10 mouse cellular contexts compared by ENCODE assay signal in genomic region chr11:51638497-51638896, GRCm38 (mm10). TPM values are rescaled to one million over a fixed set of nuclear protein-coding genes. Genes with fewer than 3 reads are reported as not detected.
DNase-seq lines count a peak whose midpoint lies in the region; ATAC-seq and TF ChIP-seq lines count a peak whose summit lies in the region.
"Had no signal": no experiment of that assay in that cellular context is flagged by ENCODE, and none has a peak within 500 bp of the region (broad histone marks: within the 10 kb centered on the region; RNA-seq: fewer than 3 reads in every experiment).

No protein-coding gene starts in this region.

- no peak overlapping the region for H3K4me3 ChIP-seq in heart, embryonic 15.5 days
- no peak overlapping the region for H3K4me3 ChIP-seq in neural tube, embryonic 12.5 days
- no peak overlapping the region for H3K4me3 ChIP-seq in neural tube, embryonic 15.5 days (replicated peaks)
- no peak overlapping the region for H3K4me3 ChIP-seq in intestine, postnatal 0 days (ENCODE audit: low read depth, low read length)
- H3K4me3 ChIP-seq in stomach, embryonic 16.5 days (replicated peaks; ENCODE audit: low read length) = no peak overlapping the region; the same call in 1 of the 2 replicates

- DNase-seq in heart, postnatal 4 days = no peak
- DNase-seq in thymus, postnatal 10 days (ENCODE audit: low spot score in 2 of 2) = no peak
- DNase-seq: gastrocnemius, postnatal 10 days; kidney, postnatal 25 days had no signal

- no peaks in the 10 kb centered on the region for H3K9me3 ChIP-seq in heart, embryonic 15.5 days (replicated peaks)
- H3K9me3 ChIP-seq in neural tube, embryonic 12.5 days = no peaks in the 10 kb centered on the region
- H3K9me3 ChIP-seq in neural tube, embryonic 15.5 days (replicated peaks) = no peaks in the 10 kb centered on the region
- no peaks in the 10 kb centered on the region for H3K9me3 ChIP-seq in intestine, postnatal 0 days (ENCODE audit: control insufficient read depth)
- H3K9me3 ChIP-seq in stomach, embryonic 16.5 days (replicated peaks; ENCODE audit: control insufficient read depth, low read length) = no peaks in the 10 kb centered on the region

- H3K36me3 ChIP-seq in heart, embryonic 15.5 days = 0 out of 2 replicates have a peak, but pooled peaks cover 4% of the 10 kb centered on the region
- 0 out of 2 replicates have a peak, but pooled peaks cover 3% of the 10 kb centered on the region for H3K36me3 ChIP-seq in neural tube, embryonic 12.5 days
- H3K36me3 ChIP-seq in neural tube, embryonic 15.5 days = peaks cover 9% of the 10 kb centered on the region
- peaks cover 2% of the 10 kb centered on the region; the same call in 1 of the 2 replicates for H3K36me3 ChIP-seq in intestine, postnatal 0 days (ENCODE audit: control insufficient read depth, insufficient read depth)
- H3K36me3 ChIP-seq in stomach, embryonic 16.5 days (ENCODE audit: control insufficient read depth, insufficient read depth, low read length) = no peaks in the 10 kb centered on the region

- peaks cover 28% of the 10 kb centered on the region for H3K4me1 ChIP-seq in heart, embryonic 15.5 days (replicated peaks)
- peaks cover 27% of the 10 kb centered on the region for H3K4me1 ChIP-seq in neural tube, embryonic 12.5 days
- peaks cover 35% of the 10 kb centered on the region for H3K4me1 ChIP-seq in neural tube, embryonic 15.5 days
- H3K4me1 ChIP-seq in intestine, postnatal 0 days (replicated peaks; ENCODE audit: control insufficient read depth, insufficient read depth, low read length) = 0 out of 2 replicates have a peak, but pooled peaks cover 3% of the 10 kb centered on the region
- H3K4me1 ChIP-seq in stomach, embryonic 16.5 days (ENCODE audit: control insufficient read depth, insufficient read depth, low read length) = peaks cover 10% of the 10 kb centered on the region

- no peak for ATAC-seq in heart, embryonic 15.5 days (replicated peaks; ENCODE audit: insufficient number of reproducible peaks, insufficient read depth, low FRiP score, low read depth)
- no peak for ATAC-seq in neural tube, embryonic 12.5 days (ENCODE audit: low FRiP score, low read depth)
- no peak for ATAC-seq in neural tube, embryonic 15.5 days (ENCODE audit: low FRiP score)
- ATAC-seq in intestine, postnatal 0 days = no peak
- ATAC-seq in stomach, embryonic 16.5 days (ENCODE audit: insufficient read depth, low FRiP score) = no peak
- no peak for ATAC-seq in cerebellum, adult (ENCODE audit: insufficient number of reproducible peaks, low FRiP score, low TSS enrichment)

- TF ChIP-seq CTCF in intestine, postnatal 0 days (IDR thresholded peaks at IDR 0.05; ENCODE audit: low read depth) = no peak

- H3K27me3 ChIP-seq in heart, embryonic 15.5 days = 0 out of 2 replicates have a peak, but pooled peaks cover 2% of the 10 kb centered on the region
- no peaks in the 10 kb centered on the region for H3K27me3 ChIP-seq in neural tube, embryonic 12.5 days (replicated peaks)
- no peaks in the 10 kb centered on the region for H3K27me3 ChIP-seq in neural tube, embryonic 15.5 days (replicated peaks)
- no peaks in the 10 kb centered on the region for H3K27me3 ChIP-seq in intestine, postnatal 0 days (replicated peaks; ENCODE audit: control insufficient read depth, insufficient read depth, low read length)
- no peaks in the 10 kb centered on the region for H3K27me3 ChIP-seq in stomach, embryonic 16.5 days (ENCODE audit: control insufficient read depth, insufficient read depth, low read length)

- WGBS in heart, embryonic 15.5 days = 71% methylated on average over 5 of the region's 5 CpGs
- WGBS in neural tube, embryonic 12.5 days = 74% methylated on average over 5 of the region's 5 CpGs
- 77% methylated on average over 5 of the region's 5 CpGs for WGBS in neural tube, embryonic 15.5 days
- WGBS in intestine, postnatal 0 days = 66% methylated on average over 5 of the region's 5 CpGs
- 69% methylated on average over 5 of the region's 5 CpGs for WGBS in stomach, embryonic 16.5 days

- H3K27ac ChIP-seq in heart, embryonic 15.5 days = peak overlapping the region; percentile 64
- H3K27ac ChIP-seq in neural tube, embryonic 12.5 days = no peak overlapping the region
- H3K27ac ChIP-seq in neural tube, embryonic 15.5 days (replicated peaks) = no peak overlapping the region
- no peak overlapping the region for H3K27ac ChIP-seq in intestine, postnatal 0 days (ENCODE audit: low read depth, low read length)
- 0 out of 2 replicates have a peak overlapping the region, but pooled peaks have one; percentile 74 for H3K27ac ChIP-seq in stomach, embryonic 16.5 days (ENCODE audit: low read length)

- H3K4me2 ChIP-seq in heart, embryonic 15.5 days = peak overlapping the region; percentile 50; the same call in 1 of the 2 replicates
- peak overlapping the region; percentile 34; the same call in 1 of the 2 replicates for H3K4me2 ChIP-seq in neural tube, embryonic 12.5 days (replicated peaks)
- no peak overlapping the region for H3K4me2 ChIP-seq in neural tube, embryonic 15.5 days
- peak overlapping the region; percentile 52 for H3K4me2 ChIP-seq in intestine, postnatal 0 days (replicated peaks; ENCODE audit: low read depth)
- peak overlapping the region; percentile 50 for H3K4me2 ChIP-seq in stomach, embryonic 16.5 days (ENCODE audit: low read depth, low read length)

- H3K9ac ChIP-seq in heart, embryonic 15.5 days = no peak overlapping the region
- no peak overlapping the region for H3K9ac ChIP-seq in neural tube, embryonic 12.5 days
- H3K9ac ChIP-seq in neural tube, embryonic 15.5 days (replicated peaks) = no peak overlapping the region
- no peak overlapping the region for H3K9ac ChIP-seq in intestine, postnatal 0 days (ENCODE audit: low read depth, low read length)
- H3K9ac ChIP-seq in stomach, embryonic 16.5 days (ENCODE audit: low read length) = no peak overlapping the region

RNA-seq across cellular contexts. Expression of gene Rmnd5b, which starts 2.8 kb away (rescaled TPM):
- polyA plus RNA-seq in heart, embryonic 15.5 days (2015; fragmentation: Nextera tagmentation; extraction: Ambion mirVana) = 25.6 and 36.8 TPM in 2 replicates
- 10 to 100 TPM; 24.3 to 27.4 TPM for total RNA-seq in heart, postnatal 4 days (2021)
- 57.6 and 57.7 TPM in 2 replicates for polyA plus RNA-seq in neural tube, embryonic 12.5 days (2016; fragmentation: Nextera tagmentation; extraction: Ambion mirVana)
- 79.1 and 79.8 TPM in 2 replicates for polyA plus RNA-seq in neural tube, embryonic 15.5 days (2015; fragmentation: Nextera tagmentation; extraction: Ambion mirVana)
- polyA plus RNA-seq in intestine, postnatal 0 days (2015; fragmentation: Nextera tagmentation; extraction: Ambion mirVana) = 32.4 and 34.2 TPM in 2 replicates
- 40.0 and 41.3 TPM in 2 replicates for polyA plus RNA-seq in stomach, embryonic 16.5 days (2015; fragmentation: Nextera tagmentation; extraction: Ambion mirVana)

RNA-seq across cellular contexts. Expression of gene N4bp3, which starts 12.1 kb away (rescaled TPM):
- 16.6 and 18.8 TPM in 2 replicates for polyA plus RNA-seq in heart, embryonic 15.5 days (2015; fragmentation: Nextera tagmentation; extraction: Ambion mirVana)
- 10 to 100 TPM; 41.3 to 44.4 TPM for total RNA-seq in heart, postnatal 4 days (2021)
- 15.1 and 16.8 TPM in 2 replicates for polyA plus RNA-seq in neural tube, embryonic 12.5 days (2016; fragmentation: Nextera tagmentation; extraction: Ambion mirVana)
- polyA plus RNA-seq in neural tube, embryonic 15.5 days (2015; fragmentation: Nextera tagmentation; extraction: Ambion mirVana) = 30.0 and 31.9 TPM in 2 replicates
- 8.5 and 8.8 TPM in 2 replicates for polyA plus RNA-seq in intestine, postnatal 0 days (2015; fragmentation: Nextera tagmentation; extraction: Ambion mirVana)
- 20.7 and 21.0 TPM in 2 replicates for polyA plus RNA-seq in stomach, embryonic 16.5 days (2015; fragmentation: Nextera tagmentation; extraction: Ambion mirVana)

RNA-seq across cellular contexts. Expression of gene D930048N14Rik, which starts 12.3 kb away (rescaled TPM):
- 1.00 and 1.5 TPM in 2 replicates for polyA plus RNA-seq in heart, embryonic 15.5 days (2015; fragmentation: Nextera tagmentation; extraction: Ambion mirVana)
- 1 to 10 TPM; 1.3 to 2.0 TPM for total RNA-seq in heart, postnatal 4 days (2021)
- polyA plus RNA-seq in neural tube, embryonic 12.5 days (2016; fragmentation: Nextera tagmentation; extraction: Ambion mirVana) = 1.2 and 1.4 TPM in 2 replicates
- polyA plus RNA-seq in neural tube, embryonic 15.5 days (2015; fragmentation: Nextera tagmentation; extraction: Ambion mirVana) = 2.0 and 2.3 TPM in 2 replicates
- 1.1 and 1.3 TPM in 2 replicates for polyA plus RNA-seq in intestine, postnatal 0 days (2015; fragmentation: Nextera tagmentation; extraction: Ambion mirVana)
- polyA plus RNA-seq in stomach, embryonic 16.5 days (2015; fragmentation: Nextera tagmentation; extraction: Ambion mirVana) = 5.9 and 6.4 TPM in 2 replicates

RNA-seq across cellular contexts. Expression of gene Nhp2, which starts 19.0 kb away (rescaled TPM):
- polyA plus RNA-seq in heart, embryonic 15.5 days (2015; fragmentation: Nextera tagmentation; extraction: Ambion mirVana) = 64.8 and 79.8 TPM in 2 replicates
- 10 to 100 TPM; 41.4 to 42.4 TPM for total RNA-seq in heart, postnatal 4 days (2021)
- polyA plus RNA-seq in neural tube, embryonic 12.5 days (2016; fragmentation: Nextera tagmentation; extraction: Ambion mirVana) = 121 and 122 TPM in 2 replicates
- 96.3 and 117 TPM in 2 replicates for polyA plus RNA-seq in neural tube, embryonic 15.5 days (2015; fragmentation: Nextera tagmentation; extraction: Ambion mirVana)
- 98.2 and 101 TPM in 2 replicates for polyA plus RNA-seq in intestine, postnatal 0 days (2015; fragmentation: Nextera tagmentation; extraction: Ambion mirVana)
- 133 and 138 TPM in 2 replicates for polyA plus RNA-seq in stomach, embryonic 16.5 days (2015; fragmentation: Nextera tagmentation; extraction: Ambion mirVana)

RNA-seq across cellular contexts. Expression of gene Hnrnpab, which starts 31.9 kb away (rescaled TPM):
- 239 and 289 TPM in 2 replicates for polyA plus RNA-seq in heart, embryonic 15.5 days (2015; fragmentation: Nextera tagmentation; extraction: Ambion mirVana)
- 100 to 1,000 TPM; 366 to 372 TPM for total RNA-seq in heart, postnatal 4 days (2021)
- polyA plus RNA-seq in neural tube, embryonic 12.5 days (2016; fragmentation: Nextera tagmentation; extraction: Ambion mirVana) = 734 and 808 TPM in 2 replicates
- 241 and 285 TPM in 2 replicates for polyA plus RNA-seq in neural tube, embryonic 15.5 days (2015; fragmentation: Nextera tagmentation; extraction: Ambion mirVana)
- polyA plus RNA-seq in intestine, postnatal 0 days (2015; fragmentation: Nextera tagmentation; extraction: Ambion mirVana) = 181 and 191 TPM in 2 replicates
- polyA plus RNA-seq in stomach, embryonic 16.5 days (2015; fragmentation: Nextera tagmentation; extraction: Ambion mirVana) = 201 and 238 TPM in 2 replicates

Comparison
In these comparisons a context has a peak if more than half of its experiments do, and no peak if none do; other contexts are left out.
1. H3K27ac ChIP-seq: peak in heart, embryonic 15.5 days (single experiment) and stomach, embryonic 16.5 days (single experiment); none in neural tube, embryonic 12.5 days (single experiment), neural tube, embryonic 15.5 days (single experiment) and intestine, postnatal 0 days (single experiment).